ENCODE assay signal across 7 mouse cellular contexts in the genomic region with DNA sequence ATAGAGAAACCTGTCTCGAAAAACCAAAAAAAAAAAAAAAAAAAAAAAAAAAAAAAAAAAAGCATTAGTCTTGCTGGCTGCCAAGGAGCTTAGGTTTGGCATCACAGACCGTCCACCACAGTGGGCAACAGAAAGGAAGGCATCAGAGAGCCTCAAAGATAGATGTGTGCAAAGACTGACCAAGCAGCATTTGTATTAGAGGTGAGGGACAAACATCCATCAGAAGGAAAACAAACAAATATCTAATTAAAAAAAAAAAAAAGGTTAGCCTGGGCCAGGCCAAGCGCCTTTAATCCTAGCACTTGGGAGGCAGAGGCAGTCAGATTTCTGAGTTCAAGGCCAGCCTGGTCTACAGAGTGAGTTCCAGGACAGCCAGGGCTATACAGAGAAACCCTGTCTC. TPM values are rescaled to one million over a fixed set of nuclear protein-coding genes. Genes with fewer than 3 reads are reported as not detected.
DNase-seq lines count a peak whose midpoint lies in the region; ATAC-seq and TF ChIP-seq lines count a peak whose summit lies in the region.
"Not testable (repeated sequence)": the region's sequence is repeated elsewhere in the genome, so short reads cannot be mapped to it uniquely, and the experiment has no call there.

A gene (plus strand): TSS at position 301 of the 400 bp plus-strand sequence.

- H3K9ac ChIP-seq in heart, embryonic 15.5 days; limb, embryonic 15.5 days: not testable (repeated sequence)

- not testable (repeated sequence) for TF ChIP-seq CTCF in kidney, adult 2 months (conservative IDR thresholded peaks at IDR 0.05; ENCODE audit: insufficient read depth, insufficient read length, low read depth, low read length)

- H3K9me3 ChIP-seq in forebrain, embryonic 10.5 days; heart, embryonic 15.5 days (replicated peaks); limb, embryonic 15.5 days: not testable (repeated sequence)

- not testable (repeated sequence) for ATAC-seq in heart, embryonic 15.5 days (replicated peaks; ENCODE audit: insufficient number of reproducible peaks, insufficient read depth, low FRiP score, low read depth); limb, embryonic 15.5 days (ENCODE audit: insufficient number of reproducible peaks, low FRiP score, low TSS enrichment, low read depth); neutrophil, adult 5-6 weeks (ENCODE audit: extremely low read depth, insufficient number of reproducible peaks, low FRiP score, poor library complexity, severe bottlenecking)

- TF ChIP-seq POLR2A in kidney, adult 2 months (IDR thresholded peaks at IDR 0.05; ENCODE audit: low read depth, low read length): not testable (repeated sequence)

- H3K27me3 ChIP-seq in forebrain, embryonic 10.5 days (ENCODE audit: poor library complexity, severe bottlenecking): peaks cover 39% of the 10 kb centered on the region
- H3K27me3 ChIP-seq in heart, embryonic 15.5 days; kidney, adult 2 months (replicated peaks; ENCODE audit: control insufficient read depth, insufficient read depth, low read length): not testable (repeated sequence)
- H3K27me3 ChIP-seq in limb, embryonic 15.5 days: peaks cover 34% of the 10 kb centered on the region

- not testable (repeated sequence) for H3K4me3 ChIP-seq in forebrain, embryonic 10.5 days; heart, embryonic 15.5 days; kidney, adult 2 months (ENCODE audit: insufficient read depth, low read depth, low read length); limb, embryonic 15.5 days

- DNase-seq in adrenal gland, postnatal 14 days; forebrain, embryonic 10.5 days (ENCODE audit: extremely low spot score, low spot score); gastrocnemius, postnatal 4 days (ENCODE audit: low spot score in 2 of 2); kidney, adult 2 months: not testable (repeated sequence)

- peaks cover 47% of the 10 kb centered on the region for H3K4me1 ChIP-seq in forebrain, embryonic 10.5 days
- peaks cover 17% of the 10 kb centered on the region for H3K4me1 ChIP-seq in heart, embryonic 15.5 days (replicated peaks)
- not testable (repeated sequence) for H3K4me1 ChIP-seq in kidney, adult 2 months (ENCODE audit: control insufficient read depth, insufficient read depth, low read length)
- H3K4me1 ChIP-seq in limb, embryonic 15.5 days: peaks cover 24% of the 10 kb centered on the region

- 93% methylated on average over 3 of the region's 3 CpGs for WGBS in forebrain, embryonic 10.5 days
- 86% methylated on average over 3 of the region's 3 CpGs for WGBS in heart, embryonic 15.5 days
- WGBS in kidney, adult 2 months: 80% methylated on average over 3 of the region's 3 CpGs
- 81% methylated on average over 3 of the region's 3 CpGs for WGBS in limb, embryonic 15.5 days

- H3K4me2 ChIP-seq in heart, embryonic 15.5 days; limb, embryonic 15.5 days: not testable (repeated sequence)

- H3K36me3 ChIP-seq in forebrain, embryonic 10.5 days (replicated peaks); heart, embryonic 15.5 days; kidney, adult 2 months (ENCODE audit: control insufficient read depth, insufficient read depth, low read length); limb, embryonic 15.5 days: not testable (repeated sequence)

- H3K27ac ChIP-seq in forebrain, embryonic 10.5 days: peak within 1 kb of the TSS; percentile 48; the same call in 1 of the 2 replicates
- H3K27ac ChIP-seq in heart, embryonic 15.5 days: peak within 1 kb of the TSS; percentile 61
- peak within 1 kb of the TSS; percentile 88 for H3K27ac ChIP-seq in kidney, adult 2 months (ENCODE audit: insufficient read depth, low read depth, low read length)
- 0 out of 2 replicates have a peak within 1 kb of the TSS, but pooled peaks have one; percentile 19 for H3K27ac ChIP-seq in limb, embryonic 15.5 days

RNA-seq across cellular contexts. Expression of the gene that starts here (rescaled TPM):
- total RNA-seq in adrenal gland, postnatal 14 days (2021): 20.9 and 25.7 TPM in 2 replicates
- polyA plus RNA-seq in forebrain, embryonic 10.5 days (2016; fragmentation: Nextera tagmentation; extraction: Ambion mirVana): 0.71 and 0.73 TPM in 2 replicates
- total RNA-seq in gastrocnemius, postnatal 4 days (2021): 10 to 100 TPM; 50.3 to 54.5 TPM
- polyA plus RNA-seq in heart, embryonic 15.5 days (2015; fragmentation: Nextera tagmentation; extraction: Ambion mirVana): 4.3 and 5.8 TPM in 2 replicates
- polyA plus RNA-seq in kidney, adult 2 months (2012; rRNA removed): 18.4 and 22.2 TPM in 2 replicates
- 6.5 and 8.0 TPM in 2 replicates for polyA plus RNA-seq in limb, embryonic 15.5 days (2015; fragmentation: Nextera tagmentation; extraction: Ambion mirVana)
- 151 and 159 TPM in 2 replicates for total RNA-seq in neutrophil, adult 5-6 weeks (2017)

Comparison
In these comparisons a context has a peak if more than half of its experiments do, and no peak if none do; other contexts are left out.
1. H3K27ac ChIP-seq: peak in every context shown above with its lines; median percentile 88 in kidney, adult 2 months; 61 in heart, embryonic 15.5 days; 48 in forebrain, embryonic 10.5 days; 19 in limb, embryonic 15.5 days.